In the genomic region with DNA sequence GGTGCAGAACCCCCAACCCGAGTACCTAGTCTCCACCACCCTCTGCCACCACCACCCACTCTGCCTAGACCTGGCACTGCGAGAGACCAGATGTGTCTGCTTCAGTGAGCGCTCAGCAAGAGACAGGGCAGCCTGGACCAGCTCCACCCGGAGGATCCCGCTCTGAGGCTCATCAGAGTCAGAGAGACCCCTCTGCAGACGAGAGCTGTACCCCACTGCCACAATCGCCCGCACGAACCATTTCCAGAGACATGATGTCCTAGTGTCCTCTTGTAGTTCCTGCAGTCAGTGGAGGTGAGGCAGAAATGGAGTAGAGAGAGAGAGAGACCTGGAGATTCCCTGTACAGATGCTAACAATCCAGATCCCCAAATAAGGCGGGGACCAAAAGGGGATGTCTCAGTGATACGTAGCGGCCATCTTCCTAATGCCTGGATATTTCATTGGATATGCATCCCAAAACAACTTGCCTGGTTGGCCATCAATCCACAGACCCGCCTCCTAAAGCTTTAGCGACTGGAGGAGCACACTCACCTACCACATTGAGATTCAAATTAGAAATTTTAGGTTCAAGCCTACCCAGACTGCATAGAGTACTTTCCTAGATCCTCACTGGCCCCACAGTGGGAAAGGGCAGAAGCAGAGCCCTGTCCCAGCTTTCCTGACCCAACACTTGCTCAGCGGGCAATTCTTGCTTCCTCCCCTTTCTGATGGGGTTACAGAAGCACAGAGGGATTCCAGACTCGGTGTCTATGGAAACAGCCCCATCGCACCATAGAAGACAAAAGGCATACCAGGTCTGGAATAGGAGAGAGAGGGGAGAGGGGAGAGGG, we compare ENCODE assay signal across 1 mouse cellular context.
TF ChIP-seq lines count a peak whose summit lies in the region.

TSS of gene Zfp811 (minus strand) at position 388 of the 831 bp plus-strand sequence.

TF ChIP-seq in CH12.LX, 34 proteins besides CTCF, POLR2A, EP300 and RAD21 (continued from another document):
- TF ChIP-seq ZC3H11A (IDR thresholded peaks at IDR 0.05; ENCODE audit: low read depth, low read length) (no peak), USF1 (IDR thresholded peaks at IDR 0.05; ENCODE audit: low read depth, low read length) (no peak), ZKSCAN1 (IDR thresholded peaks at IDR 0.05; ENCODE audit: borderline replicate concordance, low read depth, low read length) (no peak), TBP (conservative IDR thresholded peaks at IDR 0.05; ENCODE audit: low read depth, low read length) (no peak)
